Mouse (Mus musculus): ENCODE results near the gene Ankub1.

DNA sequence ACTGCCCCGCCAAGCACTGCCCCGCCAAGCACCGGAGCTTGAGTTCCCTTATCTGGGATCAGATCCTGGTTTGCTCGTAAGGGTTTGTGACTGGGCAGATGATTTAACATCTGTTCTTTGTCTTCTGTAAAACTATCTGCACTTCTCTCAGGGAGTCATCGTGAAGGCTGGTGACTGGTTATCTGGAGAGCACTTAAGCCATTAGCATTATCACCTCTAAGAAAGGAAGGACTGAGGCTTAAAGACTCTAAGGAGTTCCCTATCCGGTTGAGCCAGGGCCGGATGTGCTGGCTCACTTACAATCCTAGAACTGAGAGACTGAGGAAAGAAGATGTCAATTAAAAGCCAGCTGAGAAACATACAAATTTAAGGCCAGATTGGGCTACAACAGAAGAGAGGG, 80.8 kb downstream of the Ankub1 start:
- TF ChIP-seq EP300 (IDR thresholded peaks at IDR 0.05; ENCODE audit: low read depth) (no peak), CTCF (IDR thresholded peaks at IDR 0.05; ENCODE audit: low read depth) (no peak)
